Comparison of ENCODE assay signal across 27 mouse cellular contexts in the genomic region with DNA sequence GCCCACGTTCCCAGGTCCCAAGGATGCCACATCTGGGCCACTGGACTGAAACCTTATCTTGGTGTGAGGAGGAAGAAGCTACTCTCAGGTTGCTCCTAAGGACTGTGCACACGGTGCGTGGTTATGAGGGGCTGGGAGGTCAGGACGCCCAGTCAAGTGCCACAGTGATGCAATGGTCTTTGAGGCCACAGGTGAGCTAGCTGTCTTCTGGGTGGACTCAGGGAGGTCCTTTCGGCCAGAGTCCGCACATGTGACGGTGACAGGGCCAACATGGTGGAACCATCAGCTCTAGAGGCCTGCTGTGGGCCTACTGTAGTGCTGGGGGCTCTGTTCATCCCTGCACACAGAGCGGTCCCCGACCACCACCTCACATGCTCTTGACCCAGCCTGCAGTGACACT. TPM values are rescaled to one million over a fixed set of nuclear protein-coding genes. Genes with fewer than 3 reads are reported as not detected.
A peak's percentile ranks its signal among the peaks of the same experiment; 100 is the strongest.
DNase-seq lines count a peak whose midpoint lies in the region; ATAC-seq and TF ChIP-seq lines count a peak whose summit lies in the region.
"Had no signal": no experiment of that assay in that cellular context is flagged by ENCODE, and none has a peak within 500 bp of the region (broad histone marks: within the 10 kb centered on the region; RNA-seq: fewer than 3 reads in every experiment).

No protein-coding gene starts in this region.

- H3K4me3 ChIP-seq in liver, adult 2 months (ENCODE audit: insufficient read depth, low read depth, low read length): no peak overlapping the region
- H3K4me3 ChIP-seq in liver, embryonic 12.5 days: no peak overlapping the region
- peak overlapping the region; percentile 52 for H3K4me3 ChIP-seq in brown adipose tissue, adult 24 weeks (ENCODE audit: insufficient read depth, low read depth, low read length)
- H3K4me3 ChIP-seq in intestine, embryonic 15.5 days (replicated peaks): no peak overlapping the region
- H3K4me3 ChIP-seq in stomach, embryonic 16.5 days (replicated peaks; ENCODE audit: low read length): no peak overlapping the region
- H3K4me3 ChIP-seq in forebrain, embryonic 11.5 days (ENCODE audit: low read depth, low read length): no peak overlapping the region
- H3K4me3 ChIP-seq: embryonic facial prominence, embryonic 10.5 days; embryonic facial prominence, embryonic 13.5 days; erythroblast, embryonic 14.5 days; forebrain, embryonic 13.5 days; hindbrain, embryonic 10.5 days; hindbrain, embryonic 13.5 days had no signal

- H3K36me3 ChIP-seq in liver, adult 2 months (ENCODE audit: control insufficient read depth, insufficient read depth, low read length): peaks cover 7% of the 10 kb centered on the region; the same call in 1 of the 2 replicates
- no peaks in the 10 kb centered on the region for H3K36me3 ChIP-seq in liver, embryonic 12.5 days
- no peaks in the 10 kb centered on the region for H3K36me3 ChIP-seq in intestine, embryonic 15.5 days
- no peaks in the 10 kb centered on the region for H3K36me3 ChIP-seq in stomach, embryonic 16.5 days (ENCODE audit: control insufficient read depth, insufficient read depth, low read length)
- no peaks in the 10 kb centered on the region for H3K36me3 ChIP-seq in forebrain, embryonic 11.5 days (ENCODE audit: control insufficient read depth, insufficient read depth, low read length)
- H3K36me3 ChIP-seq: embryonic facial prominence, embryonic 10.5 days; embryonic facial prominence, embryonic 13.5 days; hindbrain, embryonic 10.5 days; hindbrain, embryonic 13.5 days had no signal

- ATAC-seq in liver, embryonic 12.5 days: no peak
- no peak for ATAC-seq in intestine, embryonic 15.5 days
- no peak for ATAC-seq in stomach, embryonic 16.5 days (ENCODE audit: insufficient read depth, low FRiP score)
- no peak for ATAC-seq in forebrain, embryonic 11.5 days (replicated peaks; ENCODE audit: low FRiP score)
- ATAC-seq: CD4-positive, CD25-positive, alpha-beta regulatory T cell, adult 4 months; forebrain, embryonic 13.5 days; forebrain, embryonic 16.5 days; hindbrain, embryonic 16.5 days; inflammation-experienced regulatory T-cells, adult 6 months had no signal

- no peak overlapping the region for H3K4me2 ChIP-seq in liver, embryonic 12.5 days
- no peak overlapping the region for H3K4me2 ChIP-seq in intestine, embryonic 15.5 days (replicated peaks)
- H3K4me2 ChIP-seq in stomach, embryonic 16.5 days (ENCODE audit: low read depth, low read length): no peak overlapping the region
- H3K4me2 ChIP-seq in forebrain, embryonic 11.5 days (ENCODE audit: low read depth, low read length, severe bottlenecking): no peak overlapping the region
- H3K4me2 ChIP-seq: embryonic facial prominence, embryonic 13.5 days; forebrain, embryonic 13.5 days; heart, embryonic 11.5 days; hindbrain, embryonic 13.5 days had no signal

- TF ChIP-seq CTCF in liver, adult 2 months (IDR thresholded peaks at IDR 0.05; ENCODE audit: low read depth, low read length): 0 out of 2 replicates have a peak, but pooled peaks have one; percentile 3

- peak overlapping the region; percentile 93 for H3K27ac ChIP-seq in liver, adult 2 months (replicated peaks; ENCODE audit: insufficient read depth, low read depth, low read length)
- no peak overlapping the region for H3K27ac ChIP-seq in liver, embryonic 12.5 days
- H3K27ac ChIP-seq in brown adipose tissue, adult 24 weeks (replicated peaks; ENCODE audit: low read depth, low read length): no peak overlapping the region
- H3K27ac ChIP-seq in intestine, embryonic 15.5 days: peak overlapping the region; percentile 56; the same call in 1 of the 2 replicates
- 0 out of 2 replicates have a peak overlapping the region, but pooled peaks have one; percentile 43 for H3K27ac ChIP-seq in stomach, embryonic 16.5 days (ENCODE audit: low read length)
- H3K27ac ChIP-seq in forebrain, embryonic 11.5 days (ENCODE audit: low read depth, low read length): no peak overlapping the region
- H3K27ac ChIP-seq: embryonic facial prominence, embryonic 10.5 days; embryonic facial prominence, embryonic 13.5 days; forebrain, embryonic 13.5 days; hindbrain, embryonic 10.5 days; hindbrain, embryonic 13.5 days had no signal

- 0 out of 2 replicates have a peak, but pooled peaks have one; percentile 11 for TF ChIP-seq POLR2A in liver, adult 2 months (IDR thresholded peaks at IDR 0.05; ENCODE audit: extremely low read depth, insufficient read depth, low read length)

- H3K79me2 ChIP-seq in liver, adult 2 months (ENCODE audit: control insufficient read depth, insufficient read depth, low read length): peaks cover 41% of the 10 kb centered on the region

- H3K27me3 ChIP-seq in liver, adult 2 months (ENCODE audit: control insufficient read depth, insufficient read depth, low read length): no peaks in the 10 kb centered on the region
- peaks cover 16% of the 10 kb centered on the region; the same call in 1 of the 2 replicates for H3K27me3 ChIP-seq in liver, embryonic 12.5 days (replicated peaks)
- H3K27me3 ChIP-seq in intestine, embryonic 15.5 days (replicated peaks): no peaks in the 10 kb centered on the region
- no peaks in the 10 kb centered on the region for H3K27me3 ChIP-seq in stomach, embryonic 16.5 days (ENCODE audit: control insufficient read depth, insufficient read depth, low read length)
- H3K27me3 ChIP-seq in forebrain, embryonic 11.5 days (ENCODE audit: control insufficient read depth, insufficient read depth, low read length): no peaks in the 10 kb centered on the region
- H3K27me3 ChIP-seq: embryonic facial prominence, embryonic 13.5 days; hindbrain, embryonic 13.5 days had no signal

- 37% methylated on average over 9 of the region's 9 CpGs for WGBS in liver, adult 2 months
- WGBS in liver, embryonic 12.5 days (ENCODE audit: insufficient replicate concordance): 75% methylated on average over 9 of the region's 9 CpGs
- 88% methylated on average over 9 of the region's 9 CpGs for WGBS in intestine, embryonic 15.5 days
- WGBS in stomach, embryonic 16.5 days: 87% methylated on average over 9 of the region's 9 CpGs
- WGBS in forebrain, embryonic 11.5 days: 91% methylated on average over 9 of the region's 9 CpGs

- H3K4me1 ChIP-seq in liver, adult 2 months (ENCODE audit: control insufficient read depth, insufficient read depth, low read length): peaks cover 71% of the 10 kb centered on the region
- H3K4me1 ChIP-seq in liver, embryonic 12.5 days: peaks cover 23% of the 10 kb centered on the region
- H3K4me1 ChIP-seq in brown adipose tissue, adult 24 weeks (ENCODE audit: control insufficient read depth, insufficient read depth, insufficient read length, low read length): peaks cover 2% of the 10 kb centered on the region; the same call in 1 of the 2 replicates
- H3K4me1 ChIP-seq in intestine, embryonic 15.5 days (replicated peaks): peaks cover 25% of the 10 kb centered on the region
- peaks cover 6% of the 10 kb centered on the region; the same call in 1 of the 2 replicates for H3K4me1 ChIP-seq in stomach, embryonic 16.5 days (ENCODE audit: control insufficient read depth, insufficient read depth, low read length)
- H3K4me1 ChIP-seq in forebrain, embryonic 11.5 days (replicated peaks; ENCODE audit: control insufficient read depth, insufficient read depth, low read length): no peaks in the 10 kb centered on the region
- H3K4me1 ChIP-seq: forebrain, embryonic 13.5 days had no signal

- DNase-seq in liver, adult 2 months (ENCODE audit: extremely low read depth, low read depth, low spot score): peak; percentile 68
- DNase-seq in right cerebral cortex, adult 2 months (ENCODE audit: low spot score in 2 of 2): no peak
- no peak for DNase-seq in forebrain, embryonic 11.5 days (ENCODE audit: low spot score)
- no peak for DNase-seq in cerebellum, adult 8-10 months
- DNase-seq: adrenal gland, adult 2 months; adrenal gland, postnatal 14 days; cerebellum, adult 18-20 months; cerebellum, postnatal 10 days; cerebellum, postnatal 36 days; embryo, embryonic 11 days; gastrocnemius, postnatal 10 days; gastrocnemius, postnatal 36 days had no signal

- peak overlapping the region; percentile 53 for H3K9ac ChIP-seq in liver, adult 2 months (ENCODE audit: low read depth, low read length)
- H3K9ac ChIP-seq in liver, embryonic 12.5 days: no peak overlapping the region
- no peak overlapping the region for H3K9ac ChIP-seq in intestine, embryonic 15.5 days
- no peak overlapping the region for H3K9ac ChIP-seq in stomach, embryonic 16.5 days (ENCODE audit: low read length)
- H3K9ac ChIP-seq in forebrain, embryonic 11.5 days (ENCODE audit: low read length): no peak overlapping the region
- H3K9ac ChIP-seq: embryonic facial prominence, embryonic 13.5 days; forebrain, embryonic 13.5 days; hindbrain, embryonic 13.5 days had no signal

- no peaks in the 10 kb centered on the region for H3K9me3 ChIP-seq in liver, embryonic 12.5 days (replicated peaks)
- H3K9me3 ChIP-seq in intestine, embryonic 15.5 days: no peaks in the 10 kb centered on the region
- H3K9me3 ChIP-seq in stomach, embryonic 16.5 days (replicated peaks; ENCODE audit: control insufficient read depth, low read length): no peaks in the 10 kb centered on the region
- H3K9me3 ChIP-seq in forebrain, embryonic 11.5 days (ENCODE audit: control insufficient read depth, low read length): no peaks in the 10 kb centered on the region
- H3K9me3 ChIP-seq: embryonic facial prominence, embryonic 10.5 days; embryonic facial prominence, embryonic 13.5 days; forebrain, embryonic 13.5 days; hindbrain, embryonic 10.5 days; hindbrain, embryonic 13.5 days had no signal

RNA-seq across cellular contexts. Expression of gene Dgat2, which starts 6.9 kb away (rescaled TPM):
- total RNA-seq in liver, adult 2 months (2014; rRNA removed): 464 and 499 TPM in 2 replicates
- polyA plus RNA-seq in liver, adult 2 months (2012; rRNA removed): 610 and 703 TPM in 2 replicates
- 57.5 and 59.3 TPM in 2 replicates for polyA plus RNA-seq in liver, embryonic 12.5 days (2016; fragmentation: Nextera tagmentation; extraction: Ambion mirVana)
- polyA plus RNA-seq in brown adipose tissue, adult 24 weeks (2012; ENCODE audit: insufficient read depth, insufficient read length, missing spikeins): 1,082 and 1,581 TPM in 2 replicates
- 176 and 204 TPM in 2 replicates for polyA plus RNA-seq in intestine, embryonic 15.5 days (2015; fragmentation: Nextera tagmentation; extraction: Ambion mirVana)
- 103 and 124 TPM in 2 replicates for polyA plus RNA-seq in stomach, embryonic 16.5 days (2015; fragmentation: Nextera tagmentation; extraction: Ambion mirVana)
- 9.2 and 9.5 TPM in 2 replicates for polyA plus RNA-seq in forebrain, embryonic 11.5 days (2014; fragmentation: Nextera tagmentation; extraction: Ambion mirVana)

RNA-seq across cellular contexts. Expression of gene Uvrag, which starts 34.7 kb away (rescaled TPM):
- total RNA-seq in liver, adult 2 months (2014; rRNA removed): 18.3 and 19.9 TPM in 2 replicates
- 11.4 and 12.2 TPM in 2 replicates for polyA plus RNA-seq in liver, adult 2 months (2012; rRNA removed)
- 13.5 and 15.1 TPM in 2 replicates for polyA plus RNA-seq in liver, embryonic 12.5 days (2016; fragmentation: Nextera tagmentation; extraction: Ambion mirVana)
- polyA plus RNA-seq in brown adipose tissue, adult 24 weeks (2012; ENCODE audit: insufficient read depth, insufficient read length, missing spikeins): 11.5 and 12.4 TPM in 2 replicates
- polyA plus RNA-seq in intestine, embryonic 15.5 days (2015; fragmentation: Nextera tagmentation; extraction: Ambion mirVana): 20.5 and 20.9 TPM in 2 replicates
- 14.4 and 14.8 TPM in 2 replicates for polyA plus RNA-seq in stomach, embryonic 16.5 days (2015; fragmentation: Nextera tagmentation; extraction: Ambion mirVana)
- polyA plus RNA-seq in forebrain, embryonic 11.5 days (2014; fragmentation: Nextera tagmentation; extraction: Ambion mirVana): 12.2 and 12.8 TPM in 2 replicates

Comparison
In these comparisons a context has a peak if more than half of its experiments do, and no peak if none do; other contexts are left out.
1. H3K27ac ChIP-seq: peak in liver, adult 2 months (single experiment), intestine, embryonic 15.5 days (single experiment) and stomach, embryonic 16.5 days (single experiment); none in liver, embryonic 12.5 days (single experiment), brown adipose tissue, adult 24 weeks (single experiment) and forebrain, embryonic 11.5 days (single experiment).